Mouse (Mus musculus): ENCODE data around the gene Ccdc24. TPM values are rescaled to one million over a fixed set of nuclear protein-coding genes. Genes with fewer than 3 reads are reported as not detected.

Gene Ccdc24
- polyA plus RNA-seq, 1 experiment, result 0.92 TPM

DNA sequence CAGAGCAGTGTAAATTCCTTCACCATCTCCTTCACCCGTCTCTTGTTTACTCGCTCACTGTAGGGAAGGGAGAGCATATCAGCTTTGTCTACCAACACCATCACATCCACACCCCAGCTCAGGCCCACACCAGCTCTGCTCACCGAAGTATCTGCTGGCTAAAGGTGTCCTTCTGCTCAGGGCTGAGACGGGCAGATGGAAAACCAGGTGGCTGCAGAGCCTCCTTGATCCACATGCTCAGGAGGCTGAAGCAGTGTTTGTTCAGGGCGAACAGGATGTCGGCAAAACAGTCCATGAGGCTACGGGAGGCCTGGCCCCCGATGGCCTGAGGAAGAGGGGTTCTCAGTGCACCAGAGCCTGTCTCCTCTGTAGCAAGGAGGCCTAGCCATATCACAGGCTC, 22.2 kb upstream of the Ccdc24 start:
- H3K27me3 ChIP-seq (ENCODE audit: control insufficient read depth, insufficient read depth, low read length), result no peaks in the 10 kb centered on the region
- H3K27ac ChIP-seq (ENCODE audit: insufficient read depth, low read length), result no peak overlapping the region
- 95% methylated on average over 8 of the region's 8 CpGs for WGBS
- no peak for DNase-seq (ENCODE audit: low read depth in 1 of 2, low spot score in 2 of 2)
- no peak overlapping the region for H3K4me3 ChIP-seq (ENCODE audit: extremely low read depth, insufficient read depth, insufficient read length)
- TF ChIP-seq POLR2A (IDR thresholded peaks at IDR 0.05; ENCODE audit: low read depth, low read length), result no peak
- TF ChIP-seq CTCF (IDR thresholded peaks at IDR 0.05; ENCODE audit: extremely low read depth, insufficient read depth, insufficient read length, insufficient replicate concordance), result no peak
- H3K4me1 ChIP-seq (ENCODE audit: control insufficient read depth, insufficient read depth, insufficient read length), result peaks cover 5% of the 10 kb centered on the region; the same call in 1 of the 2 replicates
- H3K36me3 ChIP-seq (ENCODE audit: control insufficient read depth, insufficient read depth, low read length), result peaks cover 9% of the 10 kb centered on the region

DNA sequence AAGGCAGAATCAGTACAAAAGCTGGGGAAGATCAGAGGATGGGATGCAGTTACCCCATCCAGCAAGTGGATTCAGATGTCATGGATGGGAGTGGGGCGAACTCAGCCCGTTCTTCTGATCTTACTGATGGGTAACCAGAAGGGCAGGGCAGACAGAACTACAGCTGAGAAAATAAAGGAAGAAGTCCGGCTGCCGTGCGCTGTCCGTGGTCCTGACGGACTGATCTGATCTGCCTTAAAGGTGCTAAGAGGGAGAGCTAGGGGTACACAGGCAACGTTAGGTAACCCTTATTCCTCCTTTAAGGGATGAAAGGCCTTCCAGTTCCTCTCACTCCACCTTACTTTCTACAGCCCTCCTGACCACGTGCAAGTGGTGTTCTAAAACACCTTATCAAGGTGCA, 21.0 kb upstream of the Ccdc24 start:
- H3K36me3 ChIP-seq (ENCODE audit: control insufficient read depth, insufficient read depth, low read length), result peaks cover 4% of the 10 kb centered on the region; the same call in 1 of the 2 replicates
- 29% methylated on average over 9 of the region's 9 CpGs for WGBS
- TF ChIP-seq POLR2A (IDR thresholded peaks at IDR 0.05; ENCODE audit: low read depth, low read length), result no peak
- TF ChIP-seq CTCF (IDR thresholded peaks at IDR 0.05; ENCODE audit: extremely low read depth, insufficient read depth, insufficient read length, insufficient replicate concordance), result no peak
- H3K27ac ChIP-seq (ENCODE audit: insufficient read depth, low read length), result no peak overlapping the region
- H3K4me1 ChIP-seq (ENCODE audit: control insufficient read depth, insufficient read depth, insufficient read length), result peaks cover 5% of the 10 kb centered on the region; the same call in 1 of the 2 replicates
- H3K4me3 ChIP-seq (ENCODE audit: extremely low read depth, insufficient read depth, insufficient read length), result no peak overlapping the region
- peak in 1 of 2 experiments; percentile 68 for DNase-seq (ENCODE audit: low read depth in 1 of 2, low spot score in 2 of 2)
- no peaks in the 10 kb centered on the region for H3K27me3 ChIP-seq (ENCODE audit: control insufficient read depth, insufficient read depth, low read length)

DNA sequence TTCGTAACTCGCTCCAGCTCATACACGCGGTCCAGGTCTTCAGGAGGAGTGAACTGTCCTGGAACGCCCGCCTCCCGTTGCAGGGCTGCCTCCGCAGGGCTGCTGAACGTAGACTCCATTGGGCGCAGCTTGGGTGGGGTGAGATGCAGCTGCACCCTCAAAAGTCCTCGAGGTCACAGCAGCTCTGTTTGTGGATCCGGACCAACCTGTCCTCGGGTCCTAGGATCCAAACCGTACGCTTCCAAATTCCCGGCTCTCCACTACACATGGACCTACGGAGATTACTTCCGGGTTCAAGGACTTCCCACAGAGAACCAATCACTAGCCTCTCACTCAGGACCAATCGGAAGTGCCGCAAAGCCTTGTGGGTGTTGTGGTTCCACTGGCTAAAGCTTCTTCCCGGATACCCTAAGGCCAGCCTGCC, 19.4 kb upstream of the Ccdc24 start, which contains the start of gene Dph2:
Gene Dph2 (minus strand): TSS at position 295 of the 424 bp plus-strand sequence.
- no peaks in the 10 kb centered on the region for H3K27me3 ChIP-seq (ENCODE audit: control insufficient read depth, insufficient read depth, low read length)
- TF ChIP-seq CTCF (IDR thresholded peaks at IDR 0.05; ENCODE audit: extremely low read depth, insufficient read depth, insufficient read length, insufficient replicate concordance) (no peak), POLR2A (IDR thresholded peaks at IDR 0.05; ENCODE audit: low read depth, low read length) (no peak; the same call in 1 of the 2 replicates)
- 1% methylated on average over 21 of the region's 21 CpGs for WGBS
- H3K27ac ChIP-seq (ENCODE audit: insufficient read depth, low read length), result no peak within 1 kb of the TSS
- H3K4me3 ChIP-seq (ENCODE audit: extremely low read depth, insufficient read depth, insufficient read length), result peak within 1 kb of the TSS; percentile 73
- H3K4me1 ChIP-seq (ENCODE audit: control insufficient read depth, insufficient read depth, insufficient read length), result peaks cover 8% of the 10 kb centered on the region; the same call in 1 of the 2 replicates
- peak; percentile 70 to 87 for DNase-seq (ENCODE audit: low read depth in 1 of 2, low spot score in 2 of 2)
- peaks cover 2% of the 10 kb centered on the region; the same call in 1 of the 2 replicates for H3K36me3 ChIP-seq (ENCODE audit: control insufficient read depth, insufficient read depth, low read length)

DNA sequence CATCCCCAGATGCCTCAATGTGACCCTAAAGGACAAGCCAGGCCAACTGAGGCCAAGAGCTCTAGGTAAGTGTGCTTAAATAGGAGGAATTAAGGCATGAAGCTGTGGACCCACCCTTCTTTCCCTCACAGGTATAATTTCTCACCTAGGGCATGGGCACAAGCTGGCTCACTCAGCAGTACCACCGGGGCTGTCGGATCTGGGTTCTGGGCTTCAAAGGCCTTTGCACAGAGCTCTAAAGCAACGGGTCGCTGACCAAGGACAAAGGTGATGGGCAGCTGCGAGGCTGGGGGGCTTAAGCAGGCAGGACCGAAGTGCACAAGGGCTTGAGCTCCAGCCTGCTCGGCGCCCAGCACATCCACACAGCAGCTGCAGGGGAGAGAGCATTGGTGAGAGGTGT, 18.4 kb upstream of the Ccdc24 start:
- WGBS, result 93% methylated on average over 8 of the region's 8 CpGs
- Histone ChIP-seq H3K27ac (ENCODE audit: insufficient read depth, low read length) (no peak overlapping the region), H3K27me3 (ENCODE audit: control insufficient read depth, insufficient read depth, low read length) (no peaks in the 10 kb centered on the region), H3K4me3 (ENCODE audit: extremely low read depth, insufficient read depth, insufficient read length) (peak overlapping the region; percentile 73; the same call in 1 of the 2 replicates), H3K36me3 (ENCODE audit: control insufficient read depth, insufficient read depth, low read length) (peaks cover 3% of the 10 kb centered on the region; the same call in 1 of the 2 replicates), H3K4me1 (ENCODE audit: control insufficient read depth, insufficient read depth, insufficient read length) (peaks cover 12% of the 10 kb centered on the region; the same call in 1 of the 2 replicates)
- DNase-seq (ENCODE audit: low read depth in 1 of 2, low spot score in 2 of 2), result no peak
- TF ChIP-seq CTCF (IDR thresholded peaks at IDR 0.05; ENCODE audit: extremely low read depth, insufficient read depth, insufficient read length, insufficient replicate concordance) (no peak), POLR2A (IDR thresholded peaks at IDR 0.05; ENCODE audit: low read depth, low read length) (no peak)

DNA sequence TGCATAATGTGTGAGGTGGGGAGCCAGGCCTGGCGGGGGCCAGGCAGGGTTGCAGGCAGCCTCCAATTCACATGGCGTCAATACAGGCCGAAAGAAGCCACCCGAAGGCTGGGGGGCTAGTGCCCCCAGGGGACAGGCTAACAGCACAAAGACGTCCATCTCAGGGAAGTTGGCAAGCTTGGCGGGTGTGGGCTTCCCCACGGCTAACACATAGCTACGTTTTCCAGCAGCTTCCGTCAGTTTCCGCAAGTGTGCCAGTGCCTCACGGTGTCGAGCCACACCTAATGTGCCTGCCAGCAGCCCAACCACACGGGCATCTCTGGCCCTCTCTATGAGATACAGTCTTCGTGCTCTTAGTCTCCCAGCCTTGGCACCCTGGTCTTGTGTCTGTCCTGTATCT, 17.7 kb upstream of the Ccdc24 start:
- Histone ChIP-seq H3K4me1 (ENCODE audit: control insufficient read depth, insufficient read depth, insufficient read length) (peaks cover 12% of the 10 kb centered on the region; the same call in 1 of the 2 replicates), H3K27me3 (ENCODE audit: control insufficient read depth, insufficient read depth, low read length) (no peaks in the 10 kb centered on the region), H3K36me3 (ENCODE audit: control insufficient read depth, insufficient read depth, low read length) (peaks cover 4% of the 10 kb centered on the region; the same call in 1 of the 2 replicates), H3K4me3 (ENCODE audit: extremely low read depth, insufficient read depth, insufficient read length) (no peak overlapping the region), H3K27ac (ENCODE audit: insufficient read depth, low read length) (no peak overlapping the region)
- no peak for DNase-seq (ENCODE audit: low read depth in 1 of 2, low spot score in 2 of 2)
- 93% methylated on average over 14 of the region's 14 CpGs for WGBS
- no peak for TF ChIP-seq POLR2A (IDR thresholded peaks at IDR 0.05; ENCODE audit: low read depth, low read length)
- TF ChIP-seq CTCF (IDR thresholded peaks at IDR 0.05; ENCODE audit: extremely low read depth, insufficient read depth, insufficient read length, insufficient replicate concordance), result no peak

DNA sequence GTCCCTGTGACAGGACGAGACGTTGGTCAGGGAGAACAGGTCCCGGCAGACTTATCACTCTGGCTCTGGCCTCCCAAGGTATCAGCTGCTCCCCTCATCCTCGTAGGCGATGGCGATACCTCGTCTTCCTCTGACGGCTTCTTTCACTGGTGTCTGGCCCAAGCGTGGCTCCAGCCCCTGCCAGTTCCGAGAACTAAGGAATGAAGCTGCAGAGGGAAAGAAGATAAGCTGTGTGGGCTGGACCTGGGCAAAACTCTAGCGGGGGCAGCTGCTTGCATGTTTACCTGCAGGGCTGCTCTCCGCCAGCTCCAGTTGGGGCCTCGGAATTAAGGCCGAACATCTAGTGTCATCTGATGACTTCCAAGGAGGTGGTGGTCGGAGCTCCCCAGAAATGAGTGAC, 17.1 kb upstream of the Ccdc24 start:
- Histone ChIP-seq H3K4me1 (ENCODE audit: control insufficient read depth, insufficient read depth, insufficient read length) (peaks cover 12% of the 10 kb centered on the region; the same call in 1 of the 2 replicates), H3K27me3 (ENCODE audit: control insufficient read depth, insufficient read depth, low read length) (no peaks in the 10 kb centered on the region), H3K36me3 (ENCODE audit: control insufficient read depth, insufficient read depth, low read length) (peaks cover 10% of the 10 kb centered on the region; the same call in 1 of the 2 replicates), H3K4me3 (ENCODE audit: extremely low read depth, insufficient read depth, insufficient read length) (no peak overlapping the region), H3K27ac (ENCODE audit: insufficient read depth, low read length) (no peak overlapping the region)
- WGBS, result 94% methylated on average over 15 of the region's 15 CpGs
- no peak for TF ChIP-seq POLR2A (IDR thresholded peaks at IDR 0.05; ENCODE audit: low read depth, low read length)
- TF ChIP-seq CTCF (IDR thresholded peaks at IDR 0.05; ENCODE audit: extremely low read depth, insufficient read depth, insufficient read length, insufficient replicate concordance), result no peak
- no peak for DNase-seq (ENCODE audit: low read depth in 1 of 2, low spot score in 2 of 2)

DNA sequence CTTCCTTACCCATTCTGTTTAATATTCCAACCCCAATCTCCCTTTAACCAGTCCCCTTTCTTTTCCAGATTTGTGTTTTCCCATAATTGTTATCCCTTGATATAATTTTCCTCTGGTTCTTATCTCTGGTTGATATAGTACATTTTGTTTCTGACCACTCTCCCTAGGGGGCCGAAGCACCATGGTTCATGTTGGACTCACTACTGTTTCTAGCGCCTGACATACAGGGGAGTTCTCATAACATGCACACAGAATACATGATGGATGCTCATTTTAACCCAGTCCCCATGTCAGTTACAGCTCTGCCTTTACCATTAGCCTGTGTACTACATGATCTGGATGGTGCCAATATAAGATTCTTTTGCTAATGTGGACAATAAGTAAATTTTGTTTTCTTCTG, 15.6 kb upstream of the Ccdc24 start:
- no peak for TF ChIP-seq POLR2A (IDR thresholded peaks at IDR 0.05; ENCODE audit: low read depth, low read length)
- no peak for TF ChIP-seq CTCF (IDR thresholded peaks at IDR 0.05; ENCODE audit: extremely low read depth, insufficient read depth, insufficient read length, insufficient replicate concordance)
- DNase-seq (ENCODE audit: low read depth in 1 of 2, low spot score in 2 of 2), result no peak
- 86% methylated on average over 2 of the region's 2 CpGs for WGBS
- H3K27me3 ChIP-seq (ENCODE audit: control insufficient read depth, insufficient read depth, low read length), result peaks cover under 1% of the 10 kb centered on the region; the same call in 1 of the 2 replicates
- peaks cover 15% of the 10 kb centered on the region; the same call in 1 of the 2 replicates for H3K4me1 ChIP-seq (ENCODE audit: control insufficient read depth, insufficient read depth, insufficient read length)
- H3K4me3 ChIP-seq (ENCODE audit: extremely low read depth, insufficient read depth, insufficient read length), result no peak overlapping the region
- H3K27ac ChIP-seq (ENCODE audit: insufficient read depth, low read length), result no peak overlapping the region
- H3K36me3 ChIP-seq (ENCODE audit: control insufficient read depth, insufficient read depth, low read length), result peaks cover 15% of the 10 kb centered on the region; the same call in 1 of the 2 replicates

Data from spleen, adult 2 months (tissue).